Mouse (Mus musculus) midbrain, embryonic 14.5 days (tissue): ENCODE data around the gene Nmnat2. TPM values are rescaled to one million over a fixed set of nuclear protein-coding genes. Genes with fewer than 3 reads are reported as not detected.

Experiments used
- ATAC-seq: fragments of 200-750 bp; cut with Nextera tagmentation; 2 replicates; pipeline ENCODE4 v1.8.0; 2017; ENCODE audit warnings: moderate number of reproducible peaks, moderate library complexity; ENCODE audit not compliant: low FRiP score, low TSS enrichment
- DNase-seq: peaks from one replicate; pipeline ENCODE4 v3.0.0-alpha.2; 2015
- H3K27ac ChIP-seq: fragments of 300-500 bp; sonication (generic); replicated peaks from 2 replicates; pipeline ENCODE4 v1.5.1; 2014; ENCODE audit warnings: mild to moderate bottlenecking, low read depth, low read length, moderate library complexity
- H3K27me3 ChIP-seq: fragments of 300-500 bp; sonication (generic); 2 replicates; pipeline ENCODE4 v1.6.1; 2014; ENCODE audit warnings: low read length, control low read depth, mixed read lengths; ENCODE audit not compliant: control insufficient read depth, insufficient read depth
- H3K36me3 ChIP-seq: fragments of 300-500 bp; sonication (generic); 2 replicates; pipeline ENCODE4 v1.6.1; 2014; ENCODE audit warnings: low read length, control low read depth; ENCODE audit not compliant: control insufficient read depth, insufficient read depth
- H3K4me1 ChIP-seq: fragments of 300-500 bp; sonication (generic); 2 replicates; pipeline ENCODE4 v1.6.1; 2014; ENCODE audit warnings: mild to moderate bottlenecking, antibody characterized with exemption, low read length, control low read depth; ENCODE audit not compliant: control insufficient read depth, insufficient read depth
- H3K4me2 ChIP-seq: fragments of 300-500 bp; sonication (generic); 2 replicates; pipeline ENCODE4 v1.6.1; 2014; ENCODE audit warnings: mild to moderate bottlenecking, low read length, moderate library complexity
- H3K4me3 ChIP-seq: fragments of 300-500 bp; sonication (generic); replicated peaks from 2 replicates; pipeline ENCODE4 v1.5.1; 2014; ENCODE audit warnings: low read depth, low read length
- H3K9ac ChIP-seq: fragments of 300-500 bp; sonication (generic); replicated peaks from 2 replicates; pipeline ENCODE4 v1.6.1; 2014; ENCODE audit warnings: mild to moderate bottlenecking, low read length, moderate library complexity
- H3K9me3 ChIP-seq: fragments of 300-500 bp; sonication (generic); 2 replicates; pipeline ENCODE4 v1.6.1; 2016; ENCODE audit warnings: low read length, control low read depth, mixed read lengths; ENCODE audit not compliant: control insufficient read depth
- WGBS: fragments of 180-500 bp; shearing (Covaris S2); extraction: QIAGEN DNeasy Blood & Tissue Kit; methylation state at CpG from one replicate; pipeline ENCODE4 v1.1.7; 2014; 5-methylcytosine and 5-hydroxymethylcytosine counted together
- polyA plus RNA-seq: library from polyadenylated mRNA; unstranded; fragments of >200 nt; fragmentation: Nextera tagmentation; extraction: Ambion mirVana; gene quantifications from 2 replicates; pipeline ENCODE4 v1.2.1, GENCODE M21; 2014

Gene Nmnat2
- polyA plus RNA-seq, 1 experiment from 2014 or later, result 83.2 TPM

- H3K4me2 ChIP-seq, result no peak overlapping the region
- H3K27me3 ChIP-seq, result no peaks in the 10 kb centered on the region; the same call in 1 of the 2 replicates
- H3K27ac ChIP-seq, result no peak overlapping the region
- H3K36me3 ChIP-seq, result no peaks in the 10 kb centered on the region
- WGBS, result 85% methylated on average over 9 of the region's 9 CpGs
- H3K4me3 ChIP-seq, result no peak overlapping the region
- H3K9me3 ChIP-seq, result no peaks in the 10 kb centered on the region
- peaks cover 10% of the 10 kb centered on the region for H3K4me1 ChIP-seq
- DNase-seq, result no peak
- no peak overlapping the region for H3K9ac ChIP-seq
- no peak for ATAC-seq
Observed at GRCm38 (mm10) chr1:153009338-153009737, 54.5 kb downstream of the Nmnat2 start.

GRCm38 (mm10) chr1:153010353-153011351 lies 55.9 kb downstream of the Nmnat2 start:
- H3K4me1 ChIP-seq, result peaks cover 23% of the 10 kb centered on the region
- no peak overlapping the region for H3K27ac ChIP-seq
- H3K27me3 ChIP-seq, result no peaks in the 10 kb centered on the region; the same call in 1 of the 2 replicates
- no peak for ATAC-seq
- H3K4me3 ChIP-seq, result no peak overlapping the region
- no peak overlapping the region for H3K4me2 ChIP-seq
- no peaks in the 10 kb centered on the region for H3K9me3 ChIP-seq
- H3K36me3 ChIP-seq, result no peaks in the 10 kb centered on the region
- no peak overlapping the region for H3K9ac ChIP-seq
- no peak for DNase-seq
- 75% methylated on average over 13 of the region's 13 CpGs for WGBS

- H3K9me3 ChIP-seq, result no peaks in the 10 kb centered on the region
- no peaks in the 10 kb centered on the region for H3K36me3 ChIP-seq
- H3K9ac ChIP-seq, result no peak overlapping the region
- H3K4me3 ChIP-seq, result no peak overlapping the region
- 69% methylated on average over 6 of the region's 6 CpGs for WGBS
- DNase-seq, result no peak
- no peaks in the 10 kb centered on the region; the same call in 1 of the 2 replicates for H3K27me3 ChIP-seq
- peaks cover 29% of the 10 kb centered on the region for H3K4me1 ChIP-seq
- H3K4me2 ChIP-seq, result no peak overlapping the region
- no peak for ATAC-seq
- H3K27ac ChIP-seq, result no peak overlapping the region
Observed at GRCm38 (mm10) chr1:153011544-153011943, 56.8 kb downstream of the Nmnat2 start.

- Histone ChIP-seq H3K9me3 (no peaks in the 10 kb centered on the region), H3K27ac (peak overlapping the region; percentile 63; the same call in 1 of the 2 replicates), H3K36me3 (no peaks in the 10 kb centered on the region), H3K4me2 (no peak overlapping the region), H3K9ac (no peak overlapping the region), H3K27me3 (peaks cover 4% of the 10 kb centered on the region), H3K4me1 (peaks cover 34% of the 10 kb centered on the region), H3K4me3 (no peak overlapping the region)
- ATAC-seq (no peak), DNase-seq (no peak)
- 93% methylated on average over 2 of the region's 2 CpGs for WGBS
Observed at GRCm38 (mm10) chr1:153013541-153014288, 58.9 kb downstream of the Nmnat2 start.

- peak overlapping the region; percentile 29 for H3K4me2 ChIP-seq
- DNase-seq, result peak; percentile 71
- peak; percentile 46; the same call in 1 of the 2 replicates for ATAC-seq
- no peaks in the 10 kb centered on the region for H3K36me3 ChIP-seq
- peaks cover 4% of the 10 kb centered on the region for H3K27me3 ChIP-seq
- H3K4me1 ChIP-seq, result peaks cover 34% of the 10 kb centered on the region
- no peaks in the 10 kb centered on the region for H3K9me3 ChIP-seq
- H3K9ac ChIP-seq, result no peak overlapping the region
- 5% methylated on average over 14 of the region's 14 CpGs for WGBS
- peak overlapping the region; percentile 63 for H3K27ac ChIP-seq
- H3K4me3 ChIP-seq, result no peak overlapping the region
Observed at GRCm38 (mm10) chr1:153014431-153015186, 59.8 kb downstream of the Nmnat2 start.

GRCm38 (mm10) chr1:153016465-153017163 lies 61.8 kb downstream of the Nmnat2 start:
- DNase-seq (peak; percentile 54), ATAC-seq (no peak)
- peaks cover 4% of the 10 kb centered on the region for H3K27me3 ChIP-seq
- H3K27ac ChIP-seq, result no peak overlapping the region
- no peaks in the 10 kb centered on the region for H3K9me3 ChIP-seq
- H3K4me1 ChIP-seq, result peaks cover 31% of the 10 kb centered on the region
- H3K36me3 ChIP-seq, result no peaks in the 10 kb centered on the region
- 60% methylated on average over 11 of the region's 11 CpGs for WGBS
- H3K9ac ChIP-seq, result no peak overlapping the region
- no peak overlapping the region for H3K4me3 ChIP-seq
- H3K4me2 ChIP-seq, result no peak overlapping the region

- no peak for DNase-seq
- ATAC-seq, result no peak
- Histone ChIP-seq H3K9me3 (no peaks in the 10 kb centered on the region), H3K4me2 (no peak overlapping the region), H3K27me3 (peaks cover 4% of the 10 kb centered on the region; the same call in 1 of the 2 replicates), H3K9ac (no peak overlapping the region), H3K4me3 (no peak overlapping the region), H3K36me3 (no peaks in the 10 kb centered on the region), H3K4me1 (peaks cover 26% of the 10 kb centered on the region), H3K27ac (no peak overlapping the region)
- WGBS, result 98% methylated on average over 1 of the region's 1 CpGs
Observed at GRCm38 (mm10) chr1:153019128-153019527, 64.3 kb downstream of the Nmnat2 start.

- Histone ChIP-seq H3K36me3 (no peaks in the 10 kb centered on the region), H3K4me1 (peaks cover 22% of the 10 kb centered on the region), H3K4me3 (no peak overlapping the region), H3K9me3 (no peaks in the 10 kb centered on the region), H3K27me3 (peaks cover 4% of the 10 kb centered on the region; the same call in 1 of the 2 replicates), H3K9ac (no peak overlapping the region), H3K27ac (no peak overlapping the region), H3K4me2 (no peak overlapping the region)
- DNase-seq, result no peak
- 75% methylated on average over 3 of the region's 3 CpGs for WGBS
- ATAC-seq, result no peak
Observed at GRCm38 (mm10) chr1:153019623-153020022, 64.8 kb downstream of the Nmnat2 start.
